Mouse (Mus musculus) cerebellum, adult 11 months (tissue): ENCODE measurements at regions not wholly inside any gene's neighbourhood (a gene's known extent, or its start where the extent isn't known, plus 50 kb on each side); places are given as distances from the start of the nearest gene placed in this dataset.

Experiments used
- DNase-seq: peaks from one replicate; pipeline ENCODE4 v3.0.0; 2022

- no peak for DNase-seq
These were observed 103.2 kb upstream of the Jun start for GRCm38 (mm10) chr4:95155178-95155577.

GRCm38 (mm10) chr4:95155796-95156195, 103.8 kb upstream of the Jun start:
- no peak for DNase-seq

- no peak for DNase-seq
These were observed 104.6 kb upstream of the Jun start for GRCm38 (mm10) chr4:95156451-95157271.

- DNase-seq, result no peak
These were observed 105.8 kb upstream of the Jun start for GRCm38 (mm10) chr4:95157653-95158430.

GRCm38 (mm10) chr4:95158632-95159424, 106.8 kb upstream of the Jun start:
- no peak for DNase-seq

GRCm38 (mm10) chr4:95159821-95160220, 107.8 kb upstream of the Jun start:
- no peak for DNase-seq

- no peak for DNase-seq
These were observed 108.4 kb upstream of the Jun start for GRCm38 (mm10) chr4:95160465-95160864.

- peak; percentile 78 for DNase-seq
These were observed 109.1 kb upstream of the Jun start for GRCm38 (mm10) chr4:95160912-95161669.

GRCm38 (mm10) chr4:95161670-95162020, 109.6 kb upstream of the Jun start:
- DNase-seq, result no peak

- no peak for DNase-seq
These were observed 110.5 kb upstream of the Jun start for GRCm38 (mm10) chr4:95162386-95163090.

GRCm38 (mm10) chr4:95163403-95163802, 111.4 kb upstream of the Jun start:
- DNase-seq, result no peak

- no peak for DNase-seq
These were observed 114.5 kb upstream of the Jun start for GRCm38 (mm10) chr4:95166503-95166902.

- DNase-seq, result no peak
These were observed 115.2 kb upstream of the Jun start for GRCm38 (mm10) chr4:95167216-95167615.

GRCm38 (mm10) chr4:95169702-95170101, 117.7 kb upstream of the Jun start:
- DNase-seq, result no peak

- DNase-seq, result no peak
These were observed 125.7 kb upstream of the Jun start for GRCm38 (mm10) chr4:95177753-95178152.

GRCm38 (mm10) chr4:95178467-95178866, 126.4 kb upstream of the Jun start:
- no peak for DNase-seq

- no peak for DNase-seq
These were observed 126.9 kb upstream of the Jun start for GRCm38 (mm10) chr4:95178900-95179299.

- DNase-seq, result no peak
These were observed 128.4 kb upstream of the Jun start for GRCm38 (mm10) chr4:95180446-95180845.

- DNase-seq, result no peak
These were observed 129.0 kb upstream of the Jun start for GRCm38 (mm10) chr4:95180999-95181398.

GRCm38 (mm10) chr4:95184180-95184579, 132.2 kb upstream of the Jun start:
- DNase-seq, result no peak

GRCm38 (mm10) chr4:95185113-95185915, 133.3 kb upstream of the Jun start:
- no peak for DNase-seq
